Mouse (Mus musculus): Measurements from ENCODE around the gene Lars2. TPM values are rescaled to one million over a fixed set of nuclear protein-coding genes. Genes with fewer than 3 reads are reported as not detected.
"Not testable (repeated sequence)": the region's sequence is repeated elsewhere in the genome, so short reads cannot be mapped to it uniquely, and the experiment has no call there.

Lars2 gene
- polyA plus RNA-seq, 1 experiment from 2014 or later: 547 TPM

DNA sequence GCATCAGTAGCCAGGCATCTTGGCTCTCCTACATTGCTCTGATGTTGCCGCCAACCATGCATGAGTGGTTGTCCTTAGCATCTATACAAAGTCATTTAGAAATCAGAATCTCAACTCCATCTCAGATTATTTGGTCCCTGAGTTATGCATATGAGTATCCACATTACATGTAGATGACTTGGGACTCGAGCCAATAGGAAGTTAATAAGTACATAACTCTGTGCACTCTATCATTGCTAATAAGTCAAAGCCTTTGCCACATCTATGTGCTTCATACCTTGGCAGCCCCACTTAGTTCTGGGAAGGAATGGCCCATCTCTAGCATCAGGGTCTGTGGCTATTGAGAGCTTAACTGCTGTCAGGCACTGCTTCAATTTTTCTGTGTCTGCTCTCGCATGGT, 23.7 kb upstream of the Lars2 start:
- 53% methylated on average over 3 of the region's 3 CpGs for WGBS
- H3K27me3 ChIP-seq (ENCODE audit: control insufficient read depth, insufficient read depth, low read length): no peaks in the 10 kb centered on the region
- H3K4me2 ChIP-seq (ENCODE audit: low read depth, low read length): no peak overlapping the region
- ATAC-seq (replicated peaks; ENCODE audit: extremely low read depth, insufficient read depth, low FRiP score): no peak
- H3K27ac ChIP-seq (ENCODE audit: low read length): no peak overlapping the region
- no peak overlapping the region for H3K4me3 ChIP-seq (ENCODE audit: low read length)
- no peak overlapping the region for H3K9ac ChIP-seq (ENCODE audit: low read length)
- H3K4me1 ChIP-seq (ENCODE audit: control insufficient read depth, insufficient read depth, low read length): peaks cover 3% of the 10 kb centered on the region; the same call in 1 of the 2 replicates
- H3K9me3 ChIP-seq (replicated peaks; ENCODE audit: control insufficient read depth, low read length): no peaks in the 10 kb centered on the region
- no peaks in the 10 kb centered on the region for H3K36me3 ChIP-seq (ENCODE audit: control insufficient read depth, insufficient read depth)

DNA sequence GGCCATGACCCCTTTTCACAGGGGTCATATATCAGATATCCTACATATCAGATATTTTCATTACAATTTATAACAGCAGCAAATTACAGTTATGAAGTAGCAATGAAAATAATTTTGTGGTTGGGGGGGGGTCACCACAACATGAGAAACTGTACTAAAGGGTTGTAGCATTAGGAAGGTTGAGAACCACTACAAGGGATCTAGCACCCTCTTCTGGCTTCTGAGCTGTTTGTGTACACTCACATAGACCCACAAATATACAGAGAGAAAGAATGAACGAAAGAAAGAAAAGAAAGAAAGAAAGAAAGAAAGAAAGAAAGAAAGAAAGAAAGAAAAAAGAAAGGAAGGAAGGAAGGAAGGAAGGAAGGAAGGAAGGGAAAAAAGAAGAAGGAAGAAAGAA, 17.4 kb upstream of the Lars2 start:
- ATAC-seq (replicated peaks; ENCODE audit: extremely low read depth, insufficient read depth, low FRiP score): not testable (repeated sequence)

DNA sequence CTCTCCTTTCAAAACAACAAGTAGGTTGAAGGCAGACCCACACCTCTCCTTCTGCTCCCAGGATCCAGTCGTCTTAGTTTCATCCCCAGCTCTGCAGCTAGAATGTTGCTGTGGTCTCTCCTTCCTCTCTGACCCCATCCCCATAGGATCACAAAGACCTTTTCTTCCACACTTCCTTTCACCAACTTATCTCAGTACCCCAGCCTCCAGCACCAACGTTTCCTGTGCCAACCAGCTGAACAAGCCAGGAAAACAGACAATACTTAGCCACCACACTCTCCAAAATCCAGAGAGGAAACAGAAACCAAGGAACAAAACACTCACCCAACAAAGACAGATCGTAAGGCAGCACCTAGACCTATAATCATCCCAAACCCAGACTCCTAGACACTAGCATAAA, 6.7 kb upstream of the Lars2 start:
- Histone ChIP-seq H3K27ac (ENCODE audit: low read length) (no peak overlapping the region), H3K9me3 (replicated peaks; ENCODE audit: control insufficient read depth, low read length) (no peaks in the 10 kb centered on the region), H3K4me1 (ENCODE audit: control insufficient read depth, insufficient read depth, low read length) (no peaks in the 10 kb centered on the region), H3K9ac (ENCODE audit: low read length) (no peak overlapping the region), H3K4me3 (ENCODE audit: low read length) (no peak overlapping the region), H3K4me2 (ENCODE audit: low read depth, low read length) (no peak overlapping the region), H3K27me3 (ENCODE audit: control insufficient read depth, insufficient read depth, low read length) (no peaks in the 10 kb centered on the region), H3K36me3 (ENCODE audit: control insufficient read depth, insufficient read depth) (no peaks in the 10 kb centered on the region)
- 48% methylated on average over 3 of the region's 3 CpGs for WGBS
- ATAC-seq (replicated peaks; ENCODE audit: extremely low read depth, insufficient read depth, low FRiP score): no peak

More for the DNA sequence above, 17.4 kb upstream of the Lars2 start:
- H3K27me3 ChIP-seq (ENCODE audit: control insufficient read depth, insufficient read depth, low read length); H3K4me2 ChIP-seq (ENCODE audit: low read depth, low read length); H3K9ac ChIP-seq (ENCODE audit: low read length); H3K4me3 ChIP-seq (ENCODE audit: low read length); H3K27ac ChIP-seq (ENCODE audit: low read length); H3K36me3 ChIP-seq (ENCODE audit: control insufficient read depth, insufficient read depth); H3K4me1 ChIP-seq (ENCODE audit: control insufficient read depth, insufficient read depth, low read length): not testable (repeated sequence)
- 85% methylated on average over 1 of the region's 1 CpGs for WGBS
- peaks cover 16% of the 10 kb centered on the region for H3K9me3 ChIP-seq (replicated peaks; ENCODE audit: control insufficient read depth, low read length)

DNA sequence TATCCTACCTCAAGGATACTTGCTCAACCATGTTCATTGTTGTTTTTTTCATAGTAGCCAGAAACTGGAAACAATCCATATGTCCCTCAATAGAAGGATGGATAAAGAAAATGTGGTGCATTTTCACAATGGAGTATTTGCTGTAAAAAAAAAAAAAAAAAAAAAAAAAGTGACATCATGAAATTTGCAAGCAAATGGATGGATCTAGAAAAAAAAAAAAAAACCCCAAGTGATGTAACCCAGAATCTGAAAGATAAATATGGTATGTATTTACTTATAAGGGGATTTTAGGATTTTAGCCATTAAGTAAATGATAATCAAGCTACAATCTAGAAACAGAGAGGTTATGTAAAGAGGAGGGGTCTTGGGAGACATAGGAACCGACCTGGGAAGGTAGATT, 1.4 kb upstream of the Lars2 start:
- 74% methylated on average over 1 of the region's 1 CpGs for WGBS
- Histone ChIP-seq H3K4me2 (ENCODE audit: low read depth, low read length) (no peak overlapping the region), H3K9me3 (replicated peaks; ENCODE audit: control insufficient read depth, low read length) (no peaks in the 10 kb centered on the region), H3K4me3 (ENCODE audit: low read length) (no peak overlapping the region), H3K9ac (ENCODE audit: low read length) (no peak overlapping the region), H3K36me3 (ENCODE audit: control insufficient read depth, insufficient read depth) (no peaks in the 10 kb centered on the region), H3K4me1 (ENCODE audit: control insufficient read depth, insufficient read depth, low read length) (peaks cover 8% of the 10 kb centered on the region), H3K27me3 (ENCODE audit: control insufficient read depth, insufficient read depth, low read length) (no peaks in the 10 kb centered on the region), H3K27ac (ENCODE audit: low read length) (no peak overlapping the region)
- no peak for ATAC-seq (replicated peaks; ENCODE audit: extremely low read depth, insufficient read depth, low FRiP score)

DNA sequence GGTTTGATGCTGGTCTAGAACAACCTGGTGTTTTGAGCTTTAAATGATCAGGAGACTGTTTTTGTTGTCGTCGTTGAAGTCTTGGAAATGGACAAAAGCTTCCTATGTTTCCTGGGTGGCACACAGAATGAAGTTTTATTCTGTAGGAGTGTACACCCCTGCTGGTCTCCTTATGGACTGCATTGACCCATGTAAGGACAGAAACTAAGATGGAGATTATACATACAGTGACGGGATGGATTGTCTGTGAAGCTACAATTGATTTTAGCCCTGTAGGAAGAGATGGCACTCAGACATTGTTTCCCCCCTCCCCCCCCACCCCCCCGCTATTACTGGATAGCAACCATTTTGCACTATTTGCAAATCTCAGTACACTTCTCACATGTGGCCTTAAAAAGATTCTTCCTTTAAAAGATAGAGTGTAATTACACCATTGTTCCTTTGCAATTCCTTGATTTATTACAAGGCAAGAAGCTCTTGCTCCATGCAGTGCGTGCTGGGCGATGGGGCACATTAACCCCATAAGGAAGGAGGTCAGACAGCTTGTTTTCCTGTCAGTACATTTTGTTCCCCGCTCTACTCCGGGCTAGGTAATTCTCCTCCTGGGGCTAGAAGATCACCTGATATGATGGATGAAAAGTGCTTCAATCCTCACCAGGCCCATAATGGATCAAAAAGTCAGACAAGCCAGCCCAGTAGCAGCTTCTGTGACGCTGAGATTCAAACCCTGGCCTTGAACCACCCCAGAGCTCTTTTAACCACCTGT, 602 bp upstream of the Lars2 start:
- H3K9me3 ChIP-seq (replicated peaks; ENCODE audit: control insufficient read depth, low read length): no peaks in the 10 kb centered on the region
- peak overlapping the region; percentile 60 for H3K9ac ChIP-seq (ENCODE audit: low read length)
- peaks cover 8% of the 10 kb centered on the region for H3K4me1 ChIP-seq (ENCODE audit: control insufficient read depth, insufficient read depth, low read length)
- H3K27ac ChIP-seq (ENCODE audit: low read length): peak overlapping the region; percentile 39; the same call in 1 of the 2 replicates
- H3K4me2 ChIP-seq (ENCODE audit: low read depth, low read length): peak overlapping the region; percentile 91
- ATAC-seq (replicated peaks; ENCODE audit: extremely low read depth, insufficient read depth, low FRiP score): no peak
- peak overlapping the region; percentile 81 for H3K4me3 ChIP-seq (ENCODE audit: low read length)
- no peaks in the 10 kb centered on the region for H3K27me3 ChIP-seq (ENCODE audit: control insufficient read depth, insufficient read depth, low read length)
- no peaks in the 10 kb centered on the region for H3K36me3 ChIP-seq (ENCODE audit: control insufficient read depth, insufficient read depth)
- 34% methylated on average over 9 of the region's 9 CpGs for WGBS

DNA sequence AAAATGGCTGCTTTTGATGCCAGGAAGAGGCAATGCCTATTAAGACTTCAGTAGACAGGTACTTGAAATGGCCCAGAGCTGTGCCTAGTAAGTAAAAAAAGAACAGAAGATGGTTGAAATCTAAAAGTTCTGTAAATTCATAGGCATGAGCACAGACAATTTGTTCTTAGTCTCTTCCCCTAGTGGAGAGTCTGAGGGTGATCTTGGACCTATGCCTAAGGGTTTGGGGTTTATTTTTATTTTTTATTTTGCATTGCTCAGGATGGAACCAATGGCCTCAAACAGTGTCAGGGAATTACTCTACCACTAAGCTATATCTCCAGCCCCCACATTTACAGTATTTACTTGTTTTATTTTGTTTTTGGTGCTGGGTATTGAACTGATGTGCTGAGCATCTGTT, 909 bp downstream of the Lars2 start:
- Histone ChIP-seq H3K4me1 (ENCODE audit: control insufficient read depth, insufficient read depth, low read length) (peaks cover 8% of the 10 kb centered on the region), H3K4me2 (ENCODE audit: low read depth, low read length) (peak overlapping the region; percentile 91), H3K9ac (ENCODE audit: low read length) (no peak overlapping the region), H3K27me3 (ENCODE audit: control insufficient read depth, insufficient read depth, low read length) (no peaks in the 10 kb centered on the region), H3K4me3 (ENCODE audit: low read length) (peak overlapping the region; percentile 81), H3K9me3 (replicated peaks; ENCODE audit: control insufficient read depth, low read length) (no peaks in the 10 kb centered on the region), H3K27ac (ENCODE audit: low read length) (no peak overlapping the region), H3K36me3 (ENCODE audit: control insufficient read depth, insufficient read depth) (peaks cover 7% of the 10 kb centered on the region)
- ATAC-seq (replicated peaks; ENCODE audit: extremely low read depth, insufficient read depth, low FRiP score): no peak

DNA sequence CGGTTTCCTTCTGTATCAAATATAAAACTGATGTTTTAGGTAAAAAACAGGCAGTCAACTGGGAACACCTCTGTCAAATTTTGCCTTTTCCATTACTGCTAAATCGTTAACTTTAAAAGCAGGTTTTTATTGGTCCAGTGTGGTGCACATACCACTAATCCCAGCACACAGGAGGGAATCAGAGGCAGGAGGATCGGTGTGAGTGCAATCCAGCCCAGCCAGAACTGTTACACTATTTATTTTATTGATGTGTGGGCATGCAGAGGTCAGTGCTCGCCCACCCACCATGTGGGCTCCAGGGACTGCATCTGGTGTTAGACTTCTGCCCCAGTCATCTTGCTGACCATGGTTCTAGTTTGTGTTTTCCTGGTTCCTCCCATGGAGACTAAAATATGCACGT, 15.7 kb downstream of the Lars2 start:
- H3K27ac ChIP-seq (ENCODE audit: low read length): no peak overlapping the region
- H3K9ac ChIP-seq (ENCODE audit: low read length): no peak overlapping the region
- no peak overlapping the region for H3K4me3 ChIP-seq (ENCODE audit: low read length)
- 81% methylated on average over 5 of the region's 5 CpGs for WGBS
- peaks cover 3% of the 10 kb centered on the region; the same call in 1 of the 2 replicates for H3K36me3 ChIP-seq (ENCODE audit: control insufficient read depth, insufficient read depth)
- H3K9me3 ChIP-seq (replicated peaks; ENCODE audit: control insufficient read depth, low read length): no peaks in the 10 kb centered on the region
- H3K4me1 ChIP-seq (ENCODE audit: control insufficient read depth, insufficient read depth, low read length): no peaks in the 10 kb centered on the region
- H3K4me2 ChIP-seq (ENCODE audit: low read depth, low read length): no peak overlapping the region
- ATAC-seq (replicated peaks; ENCODE audit: extremely low read depth, insufficient read depth, low FRiP score): no peak
- no peaks in the 10 kb centered on the region for H3K27me3 ChIP-seq (ENCODE audit: control insufficient read depth, insufficient read depth, low read length)

DNA sequence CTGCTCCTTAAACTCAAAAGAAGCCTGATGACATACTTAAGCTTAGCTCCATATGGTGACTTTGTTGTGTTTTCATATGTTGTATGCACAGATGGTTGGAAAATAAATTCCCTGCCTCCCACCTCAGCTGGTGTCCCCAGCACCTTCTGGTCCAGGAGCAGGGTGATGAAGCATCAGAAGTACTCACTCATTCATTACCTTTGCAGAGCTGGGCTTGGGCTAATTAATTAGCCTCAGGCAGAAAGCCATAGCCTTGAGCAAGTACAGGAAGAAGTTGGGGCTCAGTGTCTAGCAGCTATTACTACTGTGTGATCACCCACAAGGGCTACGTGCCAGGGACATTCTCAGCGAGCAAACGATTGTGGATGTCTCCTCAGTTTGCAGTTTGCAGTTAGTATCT, 18.0 kb downstream of the Lars2 start:
- Histone ChIP-seq H3K9me3 (replicated peaks; ENCODE audit: control insufficient read depth, low read length) (no peaks in the 10 kb centered on the region), H3K4me2 (ENCODE audit: low read depth, low read length) (no peak overlapping the region), H3K4me3 (ENCODE audit: low read length) (no peak overlapping the region), H3K36me3 (ENCODE audit: control insufficient read depth, insufficient read depth) (peaks cover 13% of the 10 kb centered on the region), H3K27ac (ENCODE audit: low read length) (no peak overlapping the region), H3K27me3 (ENCODE audit: control insufficient read depth, insufficient read depth, low read length) (no peaks in the 10 kb centered on the region), H3K4me1 (ENCODE audit: control insufficient read depth, insufficient read depth, low read length) (no peaks in the 10 kb centered on the region), H3K9ac (ENCODE audit: low read length) (no peak overlapping the region)
- no peak for ATAC-seq (replicated peaks; ENCODE audit: extremely low read depth, insufficient read depth, low FRiP score)
- 83% methylated on average over 3 of the region's 3 CpGs for WGBS

DNA sequence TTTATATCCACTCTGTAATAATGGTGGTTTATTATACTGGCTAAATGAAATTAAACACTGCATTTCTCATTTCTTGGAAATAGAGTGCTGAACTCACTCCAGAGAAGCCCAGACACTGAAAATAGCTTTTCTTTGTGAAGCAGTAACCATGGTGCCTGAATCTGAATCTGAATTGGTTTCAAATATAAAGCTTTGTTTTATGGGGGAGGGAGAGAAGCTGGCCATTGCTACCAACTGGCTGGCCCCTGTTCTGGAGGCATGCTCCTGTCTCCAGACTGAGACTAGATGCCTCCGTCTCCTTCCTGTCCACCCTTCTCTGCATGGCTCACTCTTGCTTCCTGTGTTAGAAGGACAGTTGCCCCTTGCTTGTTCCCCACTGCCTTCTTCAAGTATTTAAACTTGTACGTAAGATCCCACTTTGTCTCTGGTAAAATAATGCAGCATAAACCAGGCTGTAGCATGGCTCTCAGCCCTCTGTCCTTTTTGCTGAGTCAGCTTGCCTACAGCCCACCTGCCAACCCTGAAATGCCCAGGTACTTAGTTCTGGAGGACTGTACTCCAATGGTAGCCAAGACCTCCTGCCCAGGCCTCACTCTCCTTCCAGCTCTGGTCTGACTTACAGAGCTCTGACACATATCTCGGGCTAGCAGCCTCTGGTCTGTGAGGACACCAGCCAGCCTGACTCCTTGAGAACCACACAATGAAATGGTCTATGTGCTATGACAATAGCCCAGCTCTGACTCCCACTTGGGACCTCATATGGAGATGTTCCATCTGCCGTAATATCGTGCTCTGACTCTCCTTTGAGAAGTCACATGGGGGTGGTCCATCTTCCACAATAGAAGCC, 18.8 kb downstream of the Lars2 start:
- Histone ChIP-seq H3K27me3 (ENCODE audit: control insufficient read depth, insufficient read depth, low read length) (no peaks in the 10 kb centered on the region), H3K36me3 (ENCODE audit: control insufficient read depth, insufficient read depth) (peaks cover 16% of the 10 kb centered on the region), H3K27ac (ENCODE audit: low read length) (no peak overlapping the region), H3K4me2 (ENCODE audit: low read depth, low read length) (no peak overlapping the region), H3K4me1 (ENCODE audit: control insufficient read depth, insufficient read depth, low read length) (no peaks in the 10 kb centered on the region), H3K9ac (ENCODE audit: low read length) (no peak overlapping the region), H3K9me3 (replicated peaks; ENCODE audit: control insufficient read depth, low read length) (no peaks in the 10 kb centered on the region), H3K4me3 (ENCODE audit: low read length) (no peak overlapping the region)
- WGBS: 88% methylated on average over 5 of the region's 5 CpGs
- no peak for ATAC-seq (replicated peaks; ENCODE audit: extremely low read depth, insufficient read depth, low FRiP score)
